Mouse (Mus musculus) megakaryocyte, embryonic 14.5 days (primary cell): ENCODE results near the gene Usp25. TPM values are rescaled to one million over a fixed set of nuclear protein-coding genes. Genes with fewer than 3 reads are reported as not detected.

Experiments
- H3K27me3 ChIP-seq: replicated peaks from 2 replicates; pipeline ENCODE3; 2012; ENCODE audit warnings: inconsistent platforms
- H3K36me3 ChIP-seq: replicated peaks from 2 replicates; pipeline ENCODE3; 2012; ENCODE audit warnings: low read length, inconsistent platforms, mixed read lengths
- H3K4me1 ChIP-seq: 2 replicates; pipeline ENCODE4 v1.6.1; 2012; ENCODE audit warnings: inconsistent platforms
- H3K4me3 ChIP-seq: replicated peaks from 2 replicates; pipeline ENCODE3; 2012; ENCODE audit warnings: moderate library complexity, mild to moderate bottlenecking, inconsistent platforms
- H3K9me3 ChIP-seq: 2 replicates; pipeline ENCODE4 v1.6.1; 2012; ENCODE audit warnings: inconsistent platforms
- FLI1 ChIP-seq: IDR thresholded peaks from 2 replicates; pipeline ENCODE4 v1.6.1; 2012; ENCODE audit warnings: low read length, inconsistent platforms, mixed read lengths
- GATA1 ChIP-seq: IDR thresholded peaks from 3 replicates; pipeline ENCODE4 v1.6.1; 2012; ENCODE audit warnings: mixed read lengths, low read length, inconsistent platforms, borderline replicate concordance
- polyA plus RNA-seq: library from polyadenylated mRNA; stranded (reverse); fragments of >175 nt; gene quantifications from 2 replicates; pipeline ENCODE4 v1.2.3, GENCODE M21; 2012; ENCODE audit warnings: low replicate concordance; ENCODE audit not compliant: insufficient read depth

The Usp25 gene
- polyA plus RNA-seq, 1 experiment, result 2.1 TPM

DNA sequence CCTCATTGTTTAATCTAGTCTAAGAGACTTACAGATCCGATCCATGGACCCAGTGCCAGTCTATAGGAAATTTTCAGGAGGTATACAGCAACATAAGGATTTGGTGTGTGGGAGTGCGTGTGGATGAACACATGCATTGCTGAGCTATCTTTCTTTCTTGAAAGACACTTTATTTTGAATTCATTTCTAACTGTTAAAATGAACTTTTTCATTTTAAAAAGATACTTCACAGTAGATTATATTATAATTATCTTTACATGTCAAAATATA lies 64.2 kb downstream of the Usp25 start:
- H3K4me3 ChIP-seq, result no peak overlapping the region
- H3K27me3 ChIP-seq, result no peaks in the 10 kb centered on the region
- H3K9me3 ChIP-seq, result no peaks in the 10 kb centered on the region
- TF ChIP-seq GATA1 (no peak), FLI1 (no peak)
- no peaks in the 10 kb centered on the region for H3K4me1 ChIP-seq
- peaks cover 92% of the 10 kb centered on the region for H3K36me3 ChIP-seq

DNA sequence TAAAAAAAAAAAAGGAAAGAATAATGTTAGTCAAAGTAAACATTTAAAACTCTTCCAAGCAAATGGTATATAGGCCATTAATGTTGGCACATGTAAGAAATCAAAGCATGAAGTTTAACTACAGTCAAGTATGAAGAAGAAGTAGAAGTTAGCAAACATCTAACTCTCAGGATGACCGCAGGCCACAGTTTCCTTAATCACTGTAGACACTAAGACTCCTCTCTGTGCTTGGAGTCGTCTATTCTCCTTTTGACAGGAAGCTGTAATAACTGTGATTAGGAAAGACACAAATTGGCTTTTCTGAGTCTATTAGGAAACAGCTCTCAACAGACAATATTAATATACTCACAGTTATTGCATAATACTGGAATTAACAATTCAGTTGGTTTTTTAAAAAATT lies 70.6 kb downstream of the Usp25 start:
- TF ChIP-seq GATA1 (no peak), FLI1 (no peak)
- peaks cover 95% of the 10 kb centered on the region for H3K36me3 ChIP-seq
- no peak overlapping the region for H3K4me3 ChIP-seq

DNA sequence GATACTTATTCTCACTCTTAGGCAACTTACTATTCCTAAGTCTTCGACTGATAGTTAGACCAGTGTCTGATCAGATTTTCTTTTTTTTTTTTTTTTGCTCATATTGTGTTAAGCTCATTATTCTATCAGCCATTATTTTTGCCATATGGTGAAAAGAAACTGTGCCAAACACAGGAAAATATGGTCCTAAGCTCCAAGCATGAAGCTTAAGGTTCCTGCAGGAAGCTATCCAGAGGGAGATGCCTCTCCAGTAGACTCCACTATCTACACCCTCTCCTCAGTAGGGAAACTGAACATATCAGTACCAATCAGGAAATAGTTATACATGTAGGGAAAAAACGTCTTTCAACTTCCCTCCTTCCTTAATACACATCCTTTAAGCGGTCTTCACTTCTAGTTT lies 76.3 kb downstream of the Usp25 start:
- TF ChIP-seq GATA1 (no peak), FLI1 (no peak)
- Histone ChIP-seq H3K4me1 (peaks cover 2% of the 10 kb centered on the region; the same call in 1 of the 2 replicates), H3K36me3 (peaks cover 83% of the 10 kb centered on the region)

More for the DNA sequence above, 70.6 kb downstream of the Usp25 start:
- Histone ChIP-seq H3K27me3 (no peaks in the 10 kb centered on the region), H3K9me3 (no peaks in the 10 kb centered on the region), H3K4me1 (no peaks in the 10 kb centered on the region)

DNA sequence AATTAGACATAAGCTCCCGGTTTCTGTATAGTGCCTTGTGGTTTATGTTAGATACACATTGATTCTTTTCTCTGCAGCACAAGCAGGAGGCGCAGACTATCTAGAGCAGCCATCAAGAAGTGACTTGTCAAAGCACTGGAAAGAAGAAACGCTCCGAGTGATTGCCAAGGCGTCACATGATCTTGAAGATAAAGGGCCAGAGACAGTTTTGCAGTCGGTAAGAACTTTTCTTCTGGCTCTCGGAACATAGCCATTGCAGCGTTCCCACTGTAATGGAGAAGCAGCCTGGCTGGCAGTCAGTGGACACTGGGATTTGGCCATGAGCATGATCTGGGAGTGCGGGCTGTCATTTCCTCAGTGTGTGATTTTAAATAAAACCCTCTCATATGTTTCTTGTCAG lies 80.0 kb downstream of the Usp25 start:
- H3K9me3 ChIP-seq, result no peaks in the 10 kb centered on the region
- H3K4me1 ChIP-seq, result peaks cover 6% of the 10 kb centered on the region; the same call in 1 of the 2 replicates
- no peak overlapping the region for H3K4me3 ChIP-seq
- TF ChIP-seq FLI1 (no peak), GATA1 (no peak)
- peaks cover 84% of the 10 kb centered on the region for H3K36me3 ChIP-seq
- H3K27me3 ChIP-seq, result no peaks in the 10 kb centered on the region

More for the DNA sequence above, 76.3 kb downstream of the Usp25 start:
- H3K27me3 ChIP-seq, result no peaks in the 10 kb centered on the region
- no peak overlapping the region for H3K4me3 ChIP-seq
- no peaks in the 10 kb centered on the region for H3K9me3 ChIP-seq

DNA sequence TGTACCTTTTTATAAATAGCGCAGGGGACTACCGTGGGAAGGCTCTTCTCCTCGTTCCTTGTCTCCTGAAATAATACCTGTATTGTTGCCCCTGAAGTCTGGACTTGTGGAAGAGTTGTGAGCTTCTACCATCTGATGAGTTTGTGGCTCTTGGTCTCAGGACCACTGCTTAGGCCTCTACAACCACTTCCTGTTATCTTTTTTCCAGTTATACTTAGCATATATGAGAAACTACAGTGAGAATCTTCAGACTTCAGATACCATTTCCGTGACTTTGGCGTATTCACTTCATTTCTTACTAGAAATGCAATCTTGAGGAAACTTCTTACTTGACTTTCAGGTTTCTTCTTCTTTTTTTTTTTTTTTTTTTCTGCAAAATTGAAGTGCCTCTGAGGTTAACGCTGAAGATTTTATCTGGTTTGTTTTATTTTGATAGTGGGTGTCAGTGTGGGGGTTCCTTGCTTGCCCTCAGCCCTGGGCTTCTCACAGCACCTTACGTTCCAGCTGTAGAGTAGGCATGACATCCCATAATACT lies 81.6 kb downstream of the Usp25 start:
- Histone ChIP-seq H3K4me3 (no peak overlapping the region), H3K9me3 (no peaks in the 10 kb centered on the region), H3K36me3 (peaks cover 88% of the 10 kb centered on the region), H3K27me3 (no peaks in the 10 kb centered on the region), H3K4me1 (peaks cover 6% of the 10 kb centered on the region; the same call in 1 of the 2 replicates)
- TF ChIP-seq FLI1, result no peak
- TF ChIP-seq GATA1, result no peak

DNA sequence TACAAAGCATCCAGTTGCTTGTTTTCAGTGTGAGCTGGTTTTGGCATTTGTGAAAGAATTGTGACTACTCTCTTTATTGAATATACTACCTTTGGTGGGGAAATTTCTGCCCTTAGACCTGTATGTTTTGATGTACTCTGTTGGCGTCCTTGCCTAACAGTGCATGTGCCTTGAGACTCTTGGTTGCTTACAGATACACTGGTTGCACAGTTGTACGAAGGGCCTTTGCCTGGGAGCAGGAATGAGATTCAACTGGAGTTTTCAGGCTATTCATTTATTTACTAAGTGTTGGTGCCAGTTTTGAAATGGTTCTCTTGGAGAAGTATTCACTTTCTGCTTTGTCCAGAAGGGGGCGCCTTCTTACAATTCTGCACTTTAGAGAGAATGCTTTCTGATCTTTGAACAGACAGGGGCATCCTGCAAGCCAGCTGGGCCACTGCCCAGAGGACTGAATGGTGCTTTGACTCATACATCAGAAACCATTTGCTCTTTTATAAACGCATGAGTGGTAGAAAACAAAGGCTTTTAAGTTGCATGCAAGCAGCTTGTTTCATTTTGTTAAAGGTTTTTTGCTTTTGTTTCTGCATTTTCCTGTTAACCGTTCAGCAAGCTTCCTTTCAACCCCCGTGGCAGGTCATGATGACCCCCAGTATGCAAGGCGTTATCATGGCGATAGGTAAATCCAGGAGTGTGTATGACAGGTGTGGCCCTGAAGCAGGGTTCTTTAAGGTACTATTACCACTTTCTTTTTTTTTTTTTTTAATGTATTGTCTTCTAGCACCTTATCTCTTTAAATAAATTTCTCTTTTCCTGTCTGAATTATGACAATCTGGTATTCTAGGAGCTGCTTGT lies 85.7 kb downstream of the Usp25 start:
- peaks cover 87% of the 10 kb centered on the region for H3K36me3 ChIP-seq
- H3K4me1 ChIP-seq, result peaks cover 6% of the 10 kb centered on the region; the same call in 1 of the 2 replicates
- H3K9me3 ChIP-seq, result no peaks in the 10 kb centered on the region
- no peak for TF ChIP-seq FLI1
- no peak for TF ChIP-seq GATA1
- H3K4me3 ChIP-seq, result no peak overlapping the region
- no peaks in the 10 kb centered on the region for H3K27me3 ChIP-seq

DNA sequence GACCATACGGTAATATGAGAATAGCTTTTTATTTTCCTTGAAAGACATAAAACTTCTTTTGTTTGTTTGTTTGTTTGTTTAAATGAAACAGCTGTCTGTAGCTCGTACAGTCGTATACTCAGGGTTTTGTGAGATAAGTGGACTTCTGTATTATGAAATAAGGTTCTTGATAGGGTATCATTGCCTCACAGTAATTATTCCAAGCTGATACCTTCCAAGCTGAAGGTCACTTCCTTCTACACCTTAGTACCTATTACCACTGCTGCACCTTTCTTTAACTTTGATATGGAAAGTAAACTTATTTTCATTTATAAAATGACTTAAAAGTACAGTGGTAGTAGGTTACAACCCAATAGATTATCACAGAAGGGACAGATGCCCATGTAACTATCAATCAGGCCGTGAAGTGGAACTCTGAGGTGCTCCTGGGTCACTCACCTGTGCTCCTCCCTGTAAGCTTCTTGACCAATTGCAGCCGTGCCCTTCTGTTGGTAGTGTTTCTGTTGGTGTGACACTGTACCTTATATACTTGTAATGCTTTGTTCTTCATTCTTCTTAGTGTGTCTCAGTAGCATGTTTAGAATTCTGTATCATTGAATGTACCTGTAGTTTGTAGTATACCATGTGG lies 90.2 kb downstream of the Usp25 start:
- Histone ChIP-seq H3K9me3 (no peaks in the 10 kb centered on the region), H3K27me3 (no peaks in the 10 kb centered on the region), H3K36me3 (peaks cover 60% of the 10 kb centered on the region), H3K4me3 (no peak overlapping the region), H3K4me1 (no peaks in the 10 kb centered on the region)
- TF ChIP-seq FLI1, result no peak
- no peak for TF ChIP-seq GATA1

DNA sequence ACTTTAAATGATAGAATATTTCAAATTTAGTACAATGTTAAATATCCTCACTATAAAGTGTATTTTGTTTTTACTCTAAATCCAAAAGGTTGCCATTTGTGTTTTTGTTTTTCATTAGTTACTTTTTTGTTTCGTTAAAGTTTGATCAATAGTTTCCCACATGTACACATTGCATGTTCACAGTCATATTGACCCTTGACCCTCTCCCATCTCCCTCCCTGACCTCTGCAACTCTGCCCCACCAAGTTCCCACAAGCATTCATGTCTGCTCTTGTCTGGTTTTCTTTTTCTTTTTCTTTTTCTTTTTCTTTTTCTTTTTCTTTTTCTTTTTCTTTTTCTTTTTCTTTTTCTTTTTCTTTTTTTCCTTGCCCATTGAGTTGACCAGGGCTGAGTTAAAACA lies 97.8 kb downstream of the Usp25 start:
- peaks cover 85% of the 10 kb centered on the region for H3K36me3 ChIP-seq
- H3K4me1 ChIP-seq, result no peaks in the 10 kb centered on the region
- H3K27me3 ChIP-seq, result no peaks in the 10 kb centered on the region
- no peak overlapping the region for H3K4me3 ChIP-seq
- TF ChIP-seq FLI1 (no peak), GATA1 (no peak)
- no peaks in the 10 kb centered on the region for H3K9me3 ChIP-seq

DNA sequence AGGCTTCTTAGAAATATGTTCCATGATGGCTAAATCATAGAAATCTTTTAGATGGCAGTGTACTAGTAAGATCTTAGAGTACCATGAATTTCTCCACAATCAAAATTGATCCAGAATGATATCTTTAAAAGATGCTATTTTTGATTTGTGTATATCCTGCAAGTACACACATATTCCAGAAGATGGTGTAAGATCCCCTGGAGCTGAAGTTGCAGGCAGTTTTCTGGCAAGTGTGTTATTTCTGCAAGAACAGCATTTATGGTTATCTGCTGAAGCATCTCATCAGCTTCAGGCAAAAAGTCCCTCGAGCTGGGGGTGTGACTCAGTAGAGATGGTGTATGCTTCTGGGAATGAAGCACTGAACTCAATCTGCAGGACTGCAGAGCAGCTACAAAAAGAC lies 112.4 kb downstream of the Usp25 start:
- Histone ChIP-seq H3K4me1 (no peaks in the 10 kb centered on the region), H3K4me3 (no peak overlapping the region), H3K36me3 (no peaks in the 10 kb centered on the region), H3K9me3 (peaks cover 6% of the 10 kb centered on the region; the same call in 1 of the 2 replicates), H3K27me3 (no peaks in the 10 kb centered on the region)
- TF ChIP-seq GATA1, result no peak
- TF ChIP-seq FLI1, result no peak

DNA sequence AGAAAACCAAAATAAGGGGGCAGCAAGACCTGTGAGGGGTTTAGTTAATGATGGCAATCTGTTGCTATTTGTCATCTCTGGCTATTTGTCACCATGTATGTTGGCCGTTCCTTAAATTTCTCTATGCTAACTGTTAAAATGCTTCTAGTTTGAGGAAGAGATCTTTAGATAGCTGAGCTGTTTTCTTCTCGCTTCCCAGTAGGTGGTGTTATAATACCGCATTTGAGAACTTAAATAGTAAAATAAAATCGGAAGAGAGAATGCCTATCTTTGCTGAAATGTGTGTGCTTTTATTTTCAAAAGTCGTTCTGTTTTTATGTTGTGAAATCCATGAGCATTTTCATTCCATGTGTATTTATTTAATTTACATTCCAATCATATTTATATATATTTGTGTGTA lies 115.2 kb downstream of the Usp25 start:
- Histone ChIP-seq H3K9me3 (no peaks in the 10 kb centered on the region), H3K27me3 (no peaks in the 10 kb centered on the region), H3K36me3 (no peaks in the 10 kb centered on the region), H3K4me1 (no peaks in the 10 kb centered on the region), H3K4me3 (no peak overlapping the region)
- TF ChIP-seq FLI1, result no peak
- no peak for TF ChIP-seq GATA1
